Mouse (Mus musculus): ENCODE measurements around the gene Brd1.
"Not testable (repeated sequence)": the region's sequence is repeated elsewhere in the genome, so short reads cannot be mapped to it uniquely, and the experiment has no call there.

Brd1 gene

DNA sequence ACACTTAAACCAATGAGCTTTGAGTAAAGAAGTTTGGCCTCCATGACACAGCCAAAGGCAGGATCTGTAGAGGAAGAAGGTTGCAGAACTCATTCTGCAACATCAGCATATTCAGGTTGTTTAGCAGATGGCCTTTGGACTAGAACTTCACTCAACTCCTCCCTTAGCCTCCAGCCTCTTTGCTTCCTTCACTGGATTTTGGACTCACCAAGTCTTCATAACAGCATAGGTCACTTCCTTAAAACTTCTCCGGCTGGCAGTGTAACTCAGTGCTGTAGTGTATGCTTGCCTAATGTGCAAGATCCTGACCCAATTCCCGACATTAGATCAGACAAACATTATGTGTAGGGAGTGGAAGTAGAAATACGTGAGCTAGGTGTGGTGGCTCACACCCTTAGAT lies 11.3 kb upstream of the Brd1 start:
- Histone ChIP-seq H3K36me3 (ENCODE audit: control insufficient read depth, insufficient read depth, low read length, poor library complexity, severe bottlenecking) (no peaks in the 10 kb centered on the region), H3K27me3 (ENCODE audit: control insufficient read depth, insufficient read depth, low read length, poor library complexity, severe bottlenecking) (no peaks in the 10 kb centered on the region)
- DNase-seq (ENCODE audit: low read depth, low spot score) = no peak

DNA sequence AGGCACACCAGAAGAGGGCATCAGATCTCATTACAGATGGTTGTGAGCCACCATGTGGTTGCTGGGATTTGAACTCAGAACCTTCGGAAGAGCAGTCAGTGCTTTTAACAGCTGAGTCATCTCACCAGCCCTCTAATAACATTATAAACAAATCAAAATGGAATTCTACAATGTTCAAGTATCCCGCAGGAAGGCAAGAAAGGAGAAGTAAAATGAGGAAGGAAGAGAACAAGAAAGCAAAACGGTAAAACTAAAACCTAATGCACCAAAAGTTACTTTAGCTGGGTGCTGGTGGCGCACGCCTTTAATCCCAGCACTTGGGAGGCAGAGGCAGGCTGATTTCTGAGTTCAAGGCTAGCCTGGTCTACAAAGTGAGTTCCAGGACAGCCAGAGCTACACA lies 9.3 kb upstream of the Brd1 start:
- not testable (repeated sequence) for H3K27me3 ChIP-seq (ENCODE audit: control insufficient read depth, insufficient read depth, low read length, poor library complexity, severe bottlenecking); H3K36me3 ChIP-seq (ENCODE audit: control insufficient read depth, insufficient read depth, low read length, poor library complexity, severe bottlenecking)
- DNase-seq (ENCODE audit: low read depth, low spot score) = peak; percentile 49

DNA sequence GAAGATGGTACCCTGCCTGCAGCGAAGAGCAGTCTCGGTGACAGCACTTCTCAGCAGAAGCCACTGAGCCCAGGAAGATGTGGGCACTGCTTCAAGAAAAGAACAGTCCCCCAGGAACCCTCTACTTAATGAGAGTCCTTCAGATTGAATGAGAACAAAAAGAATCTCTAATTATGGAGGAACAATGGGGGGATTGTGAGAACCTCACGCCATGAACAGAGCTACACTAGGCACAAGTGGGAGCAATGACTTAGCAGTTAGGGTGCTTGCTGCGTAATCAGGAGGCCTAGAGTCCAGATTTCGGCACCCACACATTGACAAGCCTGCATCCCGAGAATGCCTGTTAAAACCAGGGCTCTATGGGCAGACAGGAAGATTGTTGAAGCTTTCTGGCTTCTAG lies 7.3 kb upstream of the Brd1 start:
- Histone ChIP-seq H3K27me3 (ENCODE audit: control insufficient read depth, insufficient read depth, low read length, poor library complexity, severe bottlenecking) (no peaks in the 10 kb centered on the region), H3K36me3 (ENCODE audit: control insufficient read depth, insufficient read depth, low read length, poor library complexity, severe bottlenecking) (no peaks in the 10 kb centered on the region)
- DNase-seq (ENCODE audit: low read depth, low spot score) = no peak

DNA sequence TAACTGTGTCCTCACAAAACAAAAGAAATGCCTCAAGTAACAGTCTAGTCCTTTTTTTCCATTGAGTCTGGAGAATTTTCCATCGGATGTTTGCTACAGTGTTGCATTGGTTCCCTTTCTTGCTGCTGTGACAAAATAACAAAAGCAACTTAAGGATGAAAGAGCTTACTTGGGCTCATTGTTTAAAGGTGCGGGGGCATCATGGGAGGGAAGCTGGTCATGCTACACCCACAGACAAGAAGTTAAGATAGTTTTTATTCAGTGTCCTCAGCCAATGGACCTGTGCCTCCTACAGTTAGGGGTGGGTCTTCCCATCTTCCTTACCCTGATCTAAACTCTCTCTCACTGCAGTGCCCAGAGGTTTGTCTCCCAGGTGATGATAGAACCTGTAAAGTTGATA lies 4.4 kb upstream of the Brd1 start:
- no peaks in the 10 kb centered on the region for H3K27me3 ChIP-seq (ENCODE audit: control insufficient read depth, insufficient read depth, low read length, poor library complexity, severe bottlenecking)
- DNase-seq (ENCODE audit: low read depth, low spot score) = no peak
- no peaks in the 10 kb centered on the region for H3K36me3 ChIP-seq (ENCODE audit: control insufficient read depth, insufficient read depth, low read length, poor library complexity, severe bottlenecking)

DNA sequence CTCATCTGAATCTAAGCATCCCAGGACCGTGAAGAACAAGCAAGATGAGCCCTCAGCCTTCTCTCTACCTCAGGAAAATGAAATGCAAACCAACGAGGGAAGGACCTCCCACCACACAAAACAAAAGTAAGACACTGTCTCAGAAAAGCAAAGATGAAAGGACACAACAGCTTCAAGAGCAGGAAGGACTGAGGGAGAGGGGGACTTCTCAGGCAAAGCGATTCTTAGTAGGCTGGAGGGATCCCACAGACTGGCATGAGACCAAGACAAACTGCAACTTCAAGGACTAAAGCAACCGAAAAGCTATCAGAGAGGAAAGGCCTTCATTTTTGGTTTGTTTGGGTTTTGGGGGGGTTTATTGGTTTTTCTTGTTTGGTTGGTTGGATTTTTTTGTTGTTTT lies 2.1 kb upstream of the Brd1 start:
- no peaks in the 10 kb centered on the region for H3K27me3 ChIP-seq (ENCODE audit: control insufficient read depth, insufficient read depth, low read length, poor library complexity, severe bottlenecking)
- no peaks in the 10 kb centered on the region for H3K36me3 ChIP-seq (ENCODE audit: control insufficient read depth, insufficient read depth, low read length, poor library complexity, severe bottlenecking)
- DNase-seq (ENCODE audit: low read depth, low spot score) = no peak

DNA sequence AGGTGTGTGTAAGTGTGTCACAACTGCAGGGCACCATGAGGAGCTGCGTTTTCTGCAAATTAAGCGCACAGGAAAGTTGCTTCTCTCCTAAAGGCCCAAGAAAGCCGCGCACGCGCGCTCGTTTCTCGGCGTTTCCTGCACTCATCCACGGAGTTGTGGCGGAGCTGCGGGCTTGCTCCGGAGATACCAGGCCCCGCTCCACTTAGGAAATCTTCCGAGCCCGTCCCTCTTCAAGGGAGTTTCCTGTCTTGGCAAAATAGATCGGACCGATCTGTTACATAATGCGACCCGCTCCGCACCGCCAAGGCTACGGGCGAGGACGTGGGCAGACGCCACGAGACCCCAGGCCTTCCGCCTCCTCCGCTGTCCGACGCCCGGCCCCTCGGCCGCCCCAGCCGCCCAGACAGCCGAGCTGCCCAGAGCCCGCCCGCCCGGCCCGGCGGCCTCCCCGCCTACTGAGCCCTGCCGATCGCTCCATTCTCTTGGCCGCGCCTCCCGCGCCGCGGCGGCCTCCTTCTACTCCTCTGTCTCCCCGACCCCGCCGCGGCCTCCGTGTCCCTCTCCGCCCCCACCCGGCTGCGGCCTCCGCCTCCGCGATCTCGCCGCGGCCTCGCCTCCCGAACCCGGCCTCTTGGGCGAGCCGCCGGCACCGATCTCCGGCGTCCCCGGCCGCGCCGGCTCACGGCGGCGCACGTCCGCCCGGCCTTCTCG lies 837 bp downstream of the Brd1 start:
- Histone ChIP-seq H3K27me3 (ENCODE audit: control insufficient read depth, insufficient read depth, low read length, poor library complexity, severe bottlenecking) (no peaks in the 10 kb centered on the region), H3K36me3 (ENCODE audit: control insufficient read depth, insufficient read depth, low read length, poor library complexity, severe bottlenecking) (0 out of 2 replicates have a peak, but pooled peaks cover 2% of the 10 kb centered on the region)
- DNase-seq (ENCODE audit: low read depth, low spot score) = peak; percentile 65

DNA sequence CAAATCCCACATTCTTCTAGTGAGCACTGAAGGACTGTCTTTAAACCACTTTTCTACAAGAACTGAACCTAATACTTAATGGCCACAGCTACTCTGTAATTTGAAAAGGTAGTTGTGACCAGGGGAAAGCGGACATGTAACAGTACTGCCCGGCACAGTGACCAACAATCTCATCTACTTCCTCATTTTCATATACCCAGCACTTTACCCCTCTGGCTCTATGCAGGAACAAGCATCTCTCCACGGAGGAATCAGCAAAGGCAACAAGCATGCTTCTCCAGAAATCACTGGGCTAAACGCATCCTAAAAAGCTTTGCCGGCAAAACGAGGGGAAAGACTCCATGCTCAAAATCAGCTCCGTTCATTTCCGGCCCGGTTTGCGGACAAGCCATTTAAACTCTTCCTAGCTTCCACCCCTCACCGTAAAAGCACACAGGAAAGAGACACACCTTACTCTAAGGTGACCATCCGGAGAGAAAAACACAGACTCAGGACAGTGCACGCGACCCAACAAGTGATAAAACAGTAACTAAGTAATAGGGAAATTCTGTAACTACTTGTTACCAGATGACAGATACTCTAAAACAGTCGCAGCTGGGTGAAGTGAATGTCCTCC lies 1.5 kb downstream of the Brd1 start:
- Histone ChIP-seq H3K27me3 (ENCODE audit: control insufficient read depth, insufficient read depth, low read length, poor library complexity, severe bottlenecking) (no peaks in the 10 kb centered on the region), H3K36me3 (ENCODE audit: control insufficient read depth, insufficient read depth, low read length, poor library complexity, severe bottlenecking) (peaks cover 3% of the 10 kb centered on the region; the same call in 1 of the 2 replicates)
- peak; percentile 23 for DNase-seq (ENCODE audit: low read depth, low spot score)

DNA sequence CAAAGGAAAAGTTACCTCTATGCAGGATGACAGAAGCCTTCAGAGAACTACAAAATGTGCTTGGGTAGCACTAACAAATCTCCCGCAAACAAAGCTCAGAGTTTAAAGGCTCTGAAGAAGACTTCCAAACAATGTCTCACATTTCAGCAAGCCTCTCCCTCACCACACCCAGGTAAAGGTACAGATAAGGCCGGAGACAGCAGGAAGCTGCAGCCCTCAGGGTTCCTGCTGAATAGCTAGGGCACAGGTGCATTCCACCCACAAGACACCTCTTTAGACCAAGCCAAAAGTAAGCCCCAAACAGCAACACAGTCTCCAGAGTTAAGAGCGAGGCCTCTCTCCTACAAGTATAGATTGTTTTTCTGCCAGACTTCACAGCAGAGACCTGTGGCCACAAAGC lies 3.3 kb downstream of the Brd1 start:
- no peak for DNase-seq (ENCODE audit: low read depth, low spot score)
- Histone ChIP-seq H3K36me3 (ENCODE audit: control insufficient read depth, insufficient read depth, low read length, poor library complexity, severe bottlenecking) (peaks cover 4% of the 10 kb centered on the region; the same call in 1 of the 2 replicates), H3K27me3 (ENCODE audit: control insufficient read depth, insufficient read depth, low read length, poor library complexity, severe bottlenecking) (no peaks in the 10 kb centered on the region)

DNA sequence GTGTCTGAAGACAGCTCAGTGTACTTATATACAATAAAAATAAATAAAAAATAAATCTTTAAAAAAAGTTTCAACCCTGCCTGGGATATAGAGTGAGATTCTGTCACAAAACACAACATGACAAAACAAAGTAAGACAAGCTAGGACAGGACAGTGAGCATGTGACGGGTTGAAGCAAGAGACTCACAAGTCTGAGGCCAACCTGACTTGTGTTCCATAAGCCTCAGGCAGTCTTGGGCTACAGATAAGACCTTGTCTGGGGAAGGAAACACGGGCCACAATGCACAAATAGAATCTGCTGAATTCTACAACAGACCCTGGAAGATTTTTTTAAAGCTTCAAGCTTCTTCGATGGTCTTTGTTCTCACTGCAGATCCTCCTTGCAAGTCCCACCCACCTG lies 6.8 kb downstream of the Brd1 start:
- H3K27me3 ChIP-seq (ENCODE audit: control insufficient read depth, insufficient read depth, low read length, poor library complexity, severe bottlenecking) = no peaks in the 10 kb centered on the region
- H3K36me3 ChIP-seq (ENCODE audit: control insufficient read depth, insufficient read depth, low read length, poor library complexity, severe bottlenecking) = peaks cover 7% of the 10 kb centered on the region
- no peak for DNase-seq (ENCODE audit: low read depth, low spot score)

DNA sequence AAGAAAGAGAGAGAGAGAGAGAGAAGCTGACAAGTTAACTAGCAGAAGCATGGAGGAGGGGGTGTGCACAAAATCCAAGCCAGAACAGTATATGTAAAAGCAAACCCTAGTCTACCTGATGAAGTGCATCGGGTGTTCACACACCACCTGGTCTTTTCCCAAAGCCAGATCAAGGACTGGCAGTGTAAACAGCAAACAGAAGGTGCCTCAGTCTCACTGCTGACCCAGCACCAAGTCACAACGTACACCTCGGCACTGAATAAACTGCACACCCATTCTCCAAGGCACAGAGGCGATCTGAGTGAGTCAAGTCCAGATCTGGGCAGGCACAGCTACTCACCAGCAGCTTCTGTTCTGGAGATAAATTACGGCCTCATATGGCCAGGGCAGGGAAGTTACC lies 9.0 kb downstream of the Brd1 start:
- no peak for DNase-seq (ENCODE audit: low read depth, low spot score)
- Histone ChIP-seq H3K36me3 (ENCODE audit: control insufficient read depth, insufficient read depth, low read length, poor library complexity, severe bottlenecking) (peaks cover 9% of the 10 kb centered on the region), H3K27me3 (ENCODE audit: control insufficient read depth, insufficient read depth, low read length, poor library complexity, severe bottlenecking) (no peaks in the 10 kb centered on the region)

DNA sequence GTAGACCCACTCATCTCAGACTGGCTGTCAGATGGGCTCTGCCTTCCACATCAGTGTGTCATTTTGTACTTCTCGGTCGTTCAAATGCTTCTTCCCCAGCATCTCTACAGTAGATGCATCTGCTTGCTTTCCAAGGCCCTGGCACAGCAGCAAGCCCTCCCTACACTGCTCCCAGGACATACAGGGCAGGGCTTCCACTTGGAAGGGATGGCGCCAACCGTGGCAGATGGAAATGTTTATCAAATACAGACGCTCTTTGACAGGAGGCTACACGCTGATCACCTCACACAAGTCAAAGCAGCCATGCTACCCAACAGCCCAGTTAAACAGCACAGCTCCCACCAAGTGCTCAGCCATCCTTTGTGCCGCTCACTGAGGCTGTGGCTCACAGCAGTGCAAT lies 9.7 kb downstream of the Brd1 start:
- Histone ChIP-seq H3K36me3 (ENCODE audit: control insufficient read depth, insufficient read depth, low read length, poor library complexity, severe bottlenecking) (peaks cover 9% of the 10 kb centered on the region), H3K27me3 (ENCODE audit: control insufficient read depth, insufficient read depth, low read length, poor library complexity, severe bottlenecking) (no peaks in the 10 kb centered on the region)
- DNase-seq (ENCODE audit: low read depth, low spot score) = no peak

DNA sequence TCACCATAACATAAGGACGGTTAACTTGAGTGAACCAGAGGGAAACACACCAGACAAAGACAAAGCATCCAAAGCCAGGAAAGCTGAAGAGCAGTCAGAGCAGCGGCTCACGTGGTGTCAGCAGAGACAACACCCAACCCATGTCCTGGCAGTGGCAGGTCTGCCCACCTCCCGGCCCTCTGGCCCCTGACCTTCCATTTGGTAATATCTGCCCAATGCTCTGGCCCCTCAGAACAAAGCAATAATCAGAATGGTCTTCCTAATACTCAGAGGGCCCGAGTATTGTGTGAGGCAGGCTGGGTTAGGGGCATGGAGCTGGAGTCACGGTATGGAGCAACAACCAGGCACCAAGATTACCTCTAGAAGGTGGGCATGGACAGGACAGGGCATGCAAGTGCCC lies 10.8 kb downstream of the Brd1 start:
- H3K27me3 ChIP-seq (ENCODE audit: control insufficient read depth, insufficient read depth, low read length, poor library complexity, severe bottlenecking) = no peaks in the 10 kb centered on the region
- peaks cover 12% of the 10 kb centered on the region for H3K36me3 ChIP-seq (ENCODE audit: control insufficient read depth, insufficient read depth, low read length, poor library complexity, severe bottlenecking)
- no peak for DNase-seq (ENCODE audit: low read depth, low spot score)

DNA sequence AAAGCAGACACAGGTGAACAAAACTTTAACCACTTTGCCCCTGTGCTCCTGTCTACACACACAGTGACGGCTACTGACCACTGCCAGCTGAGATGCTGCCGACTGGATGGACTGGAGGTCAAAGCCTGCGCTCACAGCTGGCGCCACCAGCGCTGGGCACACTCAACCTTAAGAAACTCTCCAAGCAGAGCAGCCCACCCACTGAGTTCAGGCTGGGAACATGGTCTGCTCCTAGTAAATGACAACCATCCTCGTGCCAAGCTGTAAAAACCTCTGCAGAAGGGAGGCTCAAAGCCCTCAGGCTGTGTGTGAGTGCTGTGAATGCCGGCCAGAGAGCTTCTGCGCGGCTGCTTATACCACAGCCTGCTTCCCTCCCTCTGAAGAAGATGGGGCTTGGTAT lies 16.8 kb downstream of the Brd1 start:
- peaks cover 16% of the 10 kb centered on the region for H3K36me3 ChIP-seq (ENCODE audit: control insufficient read depth, insufficient read depth, low read length, poor library complexity, severe bottlenecking)
- DNase-seq (ENCODE audit: low read depth, low spot score) = no peak
- no peaks in the 10 kb centered on the region for H3K27me3 ChIP-seq (ENCODE audit: control insufficient read depth, insufficient read depth, low read length, poor library complexity, severe bottlenecking)

DNA sequence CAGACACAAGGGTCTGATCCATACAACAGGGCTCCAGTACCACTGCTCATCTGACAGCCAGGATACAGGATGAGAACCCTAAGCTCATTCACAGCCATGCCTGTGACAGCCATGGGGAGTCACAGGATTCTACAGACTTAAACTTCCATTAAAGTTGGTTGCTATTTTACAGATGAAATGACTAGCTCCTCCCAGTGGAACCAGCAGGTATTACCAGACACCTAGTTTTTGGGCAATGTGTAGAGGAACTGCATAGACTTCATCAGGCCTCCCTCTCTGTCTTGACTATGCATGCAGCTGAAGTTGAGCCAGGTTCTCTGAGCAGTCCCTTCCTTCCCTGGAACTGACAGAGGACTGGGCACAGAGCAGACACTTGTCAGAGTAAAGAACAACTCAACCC lies 17.7 kb downstream of the Brd1 start:
- peak; percentile 56 for DNase-seq (ENCODE audit: low read depth, low spot score)
- Histone ChIP-seq H3K27me3 (ENCODE audit: control insufficient read depth, insufficient read depth, low read length, poor library complexity, severe bottlenecking) (no peaks in the 10 kb centered on the region), H3K36me3 (ENCODE audit: control insufficient read depth, insufficient read depth, low read length, poor library complexity, severe bottlenecking) (peaks cover 23% of the 10 kb centered on the region)

DNA sequence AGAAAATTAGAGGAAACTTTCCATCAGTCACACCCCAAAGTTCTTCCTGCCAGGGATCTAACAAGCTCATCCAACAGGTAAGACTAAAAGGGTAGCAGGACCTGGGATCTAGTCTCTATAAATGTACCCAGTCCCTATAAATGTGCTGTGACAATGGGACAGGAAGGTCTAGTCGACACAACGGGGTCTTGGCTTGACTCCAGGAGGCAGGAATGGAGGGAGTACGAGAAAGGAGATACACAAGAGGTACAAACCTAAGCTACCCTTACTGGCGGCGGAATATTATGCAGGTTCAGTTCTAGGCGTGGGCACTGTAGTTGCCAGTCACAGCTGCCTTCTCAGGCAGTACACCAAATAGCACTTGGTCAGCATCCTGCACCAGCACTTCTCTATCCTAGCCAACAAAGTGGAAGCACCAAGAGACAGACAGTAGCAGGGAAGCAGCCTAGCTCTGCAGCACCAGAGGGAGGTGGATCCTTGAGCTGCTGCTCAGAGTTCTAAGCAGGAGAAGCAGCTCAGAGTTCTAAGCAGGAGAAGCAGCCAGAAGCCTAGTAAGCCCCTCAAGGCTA lies 19.9 kb downstream of the Brd1 start:
- Histone ChIP-seq H3K36me3 (ENCODE audit: control insufficient read depth, insufficient read depth, low read length, poor library complexity, severe bottlenecking) (peaks cover 24% of the 10 kb centered on the region), H3K27me3 (ENCODE audit: control insufficient read depth, insufficient read depth, low read length, poor library complexity, severe bottlenecking) (no peaks in the 10 kb centered on the region)
- no peak for DNase-seq (ENCODE audit: low read depth, low spot score)
